Mouse (Mus musculus) B cell, adult 2 months (primary cell): ENCODE data around the gene Rgs6.

Experiments used
- DNase-seq, 2 experiments: peaks; one replicate each; pipeline ENCODE4 v3.0.0; 2022

The Rgs6 gene

DNA sequence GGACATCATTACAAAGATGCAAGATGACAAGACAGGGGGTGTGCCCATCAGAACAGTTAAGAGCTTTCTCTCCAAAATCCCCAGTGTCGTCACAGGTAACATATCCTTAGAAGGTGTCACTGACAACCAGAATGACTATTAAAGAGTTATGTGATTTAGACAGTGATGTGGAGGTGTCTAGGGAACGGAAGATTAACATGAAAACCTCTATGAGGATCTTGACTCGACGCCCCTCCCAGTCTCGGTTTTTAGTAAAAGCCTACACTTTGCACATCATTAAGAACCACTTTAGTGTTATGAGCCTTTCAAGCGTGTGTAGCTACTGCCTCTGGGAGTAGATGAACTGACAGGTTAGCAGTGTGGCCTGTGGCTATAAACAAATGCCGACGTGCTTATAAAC, 397.2 kb downstream of the Rgs6 start:
- no peak for DNase-seq

DNA sequence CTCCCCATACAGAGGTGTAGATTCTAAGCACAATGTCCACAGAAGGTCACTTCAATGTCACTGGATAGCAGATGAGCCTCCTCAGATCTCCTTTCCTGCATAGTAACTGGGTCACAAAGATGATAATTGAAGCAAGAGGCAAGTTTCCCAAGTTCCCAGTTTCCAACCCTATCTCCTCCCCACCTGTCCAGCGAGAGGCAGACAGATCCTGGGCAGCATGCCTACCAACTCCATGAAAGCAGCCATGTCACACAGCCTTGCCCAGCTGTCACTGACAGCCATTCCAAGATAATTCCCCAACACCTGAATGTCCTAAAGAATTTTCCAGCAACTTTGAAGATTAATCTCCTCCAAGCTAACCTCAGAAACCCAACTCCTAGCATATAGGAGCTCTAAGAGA, 399.6 kb downstream of the Rgs6 start:
- DNase-seq = no peak

GRCm38 (mm10) chr12:82993905-82994304, 405.8 kb downstream of the Rgs6 start:
- no peak for DNase-seq

- no peak for DNase-seq
Observed at GRCm38 (mm10) chr12:82996775-82997174, 408.7 kb downstream of the Rgs6 start.

GRCm38 (mm10) chr12:82998682-82999332, 410.7 kb downstream of the Rgs6 start:
- DNase-seq = no peak

DNA sequence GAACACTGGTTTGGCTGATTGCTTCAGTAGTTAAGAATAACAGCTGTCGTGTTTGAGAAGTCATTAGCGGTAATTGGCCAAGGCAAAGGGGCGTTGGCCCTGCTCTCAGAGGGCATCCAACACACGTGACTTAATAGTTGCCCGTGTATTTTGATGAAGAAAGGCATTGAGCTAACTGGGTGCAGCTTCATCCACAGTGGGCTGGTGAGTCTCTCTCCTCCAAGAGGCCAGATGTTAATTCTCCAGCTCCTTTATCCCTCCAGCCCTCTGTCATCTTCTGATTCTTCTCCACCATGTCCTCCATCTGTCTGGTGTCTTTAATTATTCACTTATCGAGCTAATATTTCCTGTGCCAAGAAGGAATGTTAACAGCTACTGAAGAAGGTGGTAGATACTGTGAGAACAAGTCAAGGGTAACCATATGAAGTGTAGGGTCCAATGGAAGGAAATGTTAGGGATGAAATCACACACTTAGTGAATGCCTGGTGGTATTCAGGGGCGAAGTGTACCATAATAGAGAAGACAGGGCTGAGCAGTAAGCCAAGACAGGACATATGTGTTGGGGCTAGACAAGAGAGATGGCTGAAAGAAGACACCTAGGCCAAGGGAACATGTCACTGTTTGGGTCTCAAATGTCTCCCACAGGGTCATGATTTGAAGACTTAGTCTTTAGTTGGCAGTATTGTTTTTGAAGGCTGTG, 411.4 kb downstream of the Rgs6 start:
- DNase-seq = no peak

- DNase-seq = no peak
Observed at GRCm38 (mm10) chr12:83000033-83000570, 412.0 kb downstream of the Rgs6 start.

GRCm38 (mm10) chr12:83000957-83001356, 412.9 kb downstream of the Rgs6 start:
- DNase-seq = no peak

DNA sequence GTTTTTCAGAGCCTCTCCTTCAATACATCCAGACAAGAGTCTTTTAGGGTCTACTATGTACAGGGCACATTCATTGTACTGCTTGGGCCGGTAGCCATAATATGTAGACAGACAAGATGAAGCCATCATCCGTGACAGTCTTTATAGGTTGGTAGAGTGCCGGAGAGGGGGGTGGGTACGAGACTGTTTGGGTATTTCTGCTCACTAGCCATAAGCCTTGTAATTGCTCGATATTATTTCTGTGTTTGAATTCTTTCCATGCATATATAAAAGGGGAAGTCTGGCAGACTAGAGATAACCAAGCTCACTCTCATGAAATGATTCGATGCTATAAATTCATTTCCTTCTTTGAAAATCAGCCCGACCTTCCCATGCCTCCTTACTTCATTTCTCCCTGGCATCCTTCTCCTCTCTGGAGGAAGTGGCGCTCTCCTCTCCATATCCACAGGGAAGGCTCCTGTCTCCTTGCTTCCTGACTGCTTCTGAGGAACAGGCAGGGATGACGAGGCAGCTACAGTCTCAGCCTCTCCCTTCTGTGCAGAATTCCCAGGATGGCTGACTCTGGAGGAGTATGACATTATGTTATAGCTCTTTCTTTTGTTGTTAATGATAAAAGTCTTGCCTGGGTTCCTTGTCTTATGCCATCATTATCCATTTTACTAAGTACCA, 416.1 kb downstream of the Rgs6 start:
- DNase-seq = no peak

- no peak for DNase-seq
Observed at GRCm38 (mm10) chr12:83011056-83011565, 423.0 kb downstream of the Rgs6 start.

DNA sequence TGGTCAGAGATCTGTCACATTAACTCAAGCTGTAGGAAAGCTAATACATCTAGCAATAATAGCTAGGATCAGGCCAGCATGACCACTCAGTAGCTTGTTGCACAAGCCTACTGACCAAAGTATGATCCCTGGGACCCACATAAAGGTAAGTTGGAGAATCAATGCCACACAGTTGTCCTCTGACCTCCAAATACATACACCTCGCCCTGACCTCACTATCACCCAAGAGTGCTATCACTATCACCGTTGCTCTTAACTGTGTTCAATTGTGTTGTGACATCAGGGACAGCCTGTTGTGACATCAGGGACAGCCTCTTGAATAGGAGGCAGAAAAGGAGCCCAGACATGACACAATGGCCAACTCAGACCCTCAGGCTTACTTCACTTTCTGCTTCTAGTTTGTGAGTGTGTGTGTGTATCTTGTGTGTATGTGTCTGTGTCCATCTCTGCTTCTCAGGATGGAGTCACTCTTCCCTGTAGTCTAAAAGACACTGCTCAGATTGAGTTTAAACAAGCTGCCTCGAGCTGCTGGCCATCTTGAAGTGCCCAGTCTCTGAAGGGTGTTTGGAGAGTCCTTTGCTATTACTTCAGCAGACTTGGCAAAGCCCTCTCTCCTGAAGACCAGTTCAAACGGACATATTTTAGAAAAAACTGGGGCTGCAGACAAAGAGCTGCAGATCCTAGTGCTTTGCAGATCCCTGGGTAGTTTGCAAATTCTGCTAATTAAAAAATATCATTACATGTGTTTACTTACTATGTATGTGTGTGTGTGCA, 426.0 kb downstream of the Rgs6 start:
- no peak for DNase-seq

DNA sequence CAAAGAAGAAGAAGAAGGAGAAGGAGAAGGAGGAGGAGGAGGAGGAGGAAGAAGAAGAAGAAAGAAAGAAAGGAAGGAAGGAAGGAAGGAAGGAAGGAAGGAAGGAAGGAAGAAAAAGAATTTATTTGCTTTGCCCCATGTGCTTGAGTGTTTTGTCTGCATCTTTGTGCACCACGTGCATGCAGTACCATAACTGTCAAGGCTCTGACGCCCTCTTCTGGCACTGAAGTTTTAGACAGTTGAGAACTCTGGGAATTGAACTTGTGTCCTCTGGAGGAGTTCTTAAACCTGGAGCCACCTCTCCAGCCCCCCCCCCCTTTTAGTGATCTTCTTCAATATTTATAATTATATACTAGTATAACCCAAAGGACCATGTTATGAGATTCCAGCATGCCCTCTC, 426.8 kb downstream of the Rgs6 start:
- no peak for DNase-seq

DNA sequence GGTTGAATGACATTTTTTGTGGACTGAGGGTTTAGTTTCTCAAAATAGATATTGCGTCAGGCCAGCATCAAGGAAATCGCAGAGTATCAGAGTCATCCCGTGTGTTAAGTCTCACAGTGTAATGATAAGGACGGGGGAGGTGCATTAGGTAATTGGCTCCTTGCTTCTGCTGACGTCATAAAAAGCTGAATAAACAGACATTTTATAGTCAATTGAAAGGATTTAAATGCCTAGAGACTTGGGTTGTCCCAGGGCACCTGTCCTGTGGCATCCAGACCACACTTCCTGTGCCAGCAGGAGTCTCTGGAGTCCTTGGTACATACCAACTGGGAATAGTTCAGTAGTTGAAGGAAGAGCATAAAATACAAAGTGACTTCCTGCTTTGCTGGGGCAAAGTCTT, 427.3 kb downstream of the Rgs6 start:
- DNase-seq = no peak

- no peak for DNase-seq
Observed at GRCm38 (mm10) chr12:83016486-83016885, 428.4 kb downstream of the Rgs6 start.

DNA sequence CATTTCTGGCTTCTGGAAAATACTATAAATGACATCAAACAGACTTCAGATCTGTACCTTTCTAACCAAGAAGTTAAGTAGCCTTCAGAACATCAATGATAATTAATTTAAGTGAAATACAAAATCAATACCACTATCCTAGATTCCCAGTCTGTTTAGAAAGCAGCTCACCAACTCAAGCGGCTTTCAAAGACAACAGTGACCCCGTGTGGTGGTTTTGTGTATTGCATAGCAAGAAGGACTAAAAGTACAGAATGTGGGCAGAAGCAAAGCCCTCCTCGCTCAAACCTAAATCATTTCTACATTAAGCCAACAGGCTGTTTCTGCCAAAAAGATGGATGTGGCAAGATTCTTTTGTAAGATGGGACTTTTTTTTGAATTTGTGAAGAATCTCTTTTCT, 429.9 kb downstream of the Rgs6 start:
- DNase-seq = peak; percentile 75 to 76

DNA sequence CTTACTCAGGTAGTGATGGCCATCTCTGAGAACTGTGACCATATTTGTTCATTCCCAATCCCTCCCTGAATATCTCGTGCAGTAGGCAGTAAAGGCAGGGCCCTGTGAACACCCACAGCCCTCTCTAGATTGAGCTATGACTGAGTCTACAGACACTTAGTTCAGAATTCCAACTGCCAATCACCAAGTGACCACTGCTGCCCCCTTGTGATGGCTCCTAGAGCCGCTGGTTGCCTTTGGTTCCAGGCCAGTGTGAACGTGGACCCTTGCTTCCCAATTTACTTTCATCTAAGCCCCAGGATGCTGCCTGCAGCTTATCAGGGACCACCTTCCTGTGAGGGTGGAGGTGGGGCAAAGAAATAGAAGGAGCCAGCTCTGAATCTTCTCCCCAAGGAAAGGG, 438.9 kb downstream of the Rgs6 start:
- no peak for DNase-seq

DNA sequence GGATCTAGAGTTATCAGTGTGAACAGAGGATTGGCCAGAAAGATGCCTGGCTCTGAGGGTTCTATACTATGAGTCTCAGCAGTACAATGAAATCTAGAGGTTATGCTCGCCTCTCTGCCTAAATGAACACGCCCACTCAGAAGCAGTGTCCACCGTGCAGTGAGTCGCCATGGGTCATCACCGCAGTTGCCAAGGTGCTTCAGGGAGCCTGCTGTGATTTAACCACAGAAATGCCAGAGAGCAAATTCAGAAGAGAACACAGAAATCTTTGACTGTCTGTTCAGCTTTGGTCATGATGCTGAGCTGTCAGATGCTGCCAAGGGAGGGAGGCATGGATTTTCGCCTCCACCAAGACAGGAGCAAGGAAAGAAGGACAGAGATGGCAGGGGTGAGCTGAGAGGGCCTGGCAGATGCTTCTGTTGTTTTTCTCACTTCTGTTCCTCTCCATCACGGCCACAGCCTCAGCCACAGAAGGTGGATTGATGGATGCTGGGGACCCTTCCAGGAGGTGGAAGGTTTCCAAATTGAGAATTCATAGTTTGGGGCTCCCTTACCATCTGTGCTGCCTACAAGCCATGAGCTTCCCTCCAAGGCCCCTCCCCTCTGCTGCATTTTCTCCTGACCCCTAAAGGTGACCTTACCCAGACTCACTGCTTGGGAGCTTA, 445.2 kb downstream of the Rgs6 start:
- DNase-seq = no peak

- DNase-seq = no peak
Observed at GRCm38 (mm10) chr12:83034859-83035569, 446.9 kb downstream of the Rgs6 start.

DNA sequence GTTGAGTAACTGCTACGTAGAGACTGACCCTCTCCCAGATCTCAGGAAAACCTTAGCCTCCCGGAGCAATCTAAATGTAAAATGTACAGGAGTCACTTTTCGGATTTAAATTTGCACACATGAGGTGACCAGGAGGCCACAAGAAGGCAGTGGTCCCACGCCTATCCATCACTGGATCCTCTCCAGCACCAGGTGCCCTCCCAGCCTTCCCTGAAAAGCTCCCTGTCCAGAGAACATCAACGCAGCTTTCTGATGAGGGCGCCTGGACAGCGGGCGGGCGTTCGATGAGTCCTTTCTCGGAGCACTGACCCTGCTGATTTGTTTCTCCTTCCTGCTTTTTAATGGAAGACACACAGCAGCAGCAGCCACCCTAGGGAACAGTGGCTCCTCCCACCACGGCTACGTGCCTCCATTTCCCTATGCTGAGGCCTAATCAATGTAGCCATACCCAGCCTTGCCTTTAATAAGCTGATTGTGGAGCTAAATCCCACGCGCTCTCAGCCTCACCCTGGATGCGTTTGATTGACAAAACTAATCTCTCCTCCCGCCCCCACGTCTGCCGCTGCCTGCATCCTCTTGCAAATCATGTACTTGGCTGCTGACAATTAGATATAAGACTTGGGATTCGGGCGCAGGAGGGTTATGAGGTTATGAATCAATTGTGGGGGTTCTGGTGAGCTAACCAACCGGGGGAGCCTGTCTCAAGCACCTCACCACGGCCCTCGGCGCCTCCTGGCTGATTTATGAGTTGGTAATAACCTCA, 449.9 kb downstream of the Rgs6 start:
- no peak for DNase-seq

DNA sequence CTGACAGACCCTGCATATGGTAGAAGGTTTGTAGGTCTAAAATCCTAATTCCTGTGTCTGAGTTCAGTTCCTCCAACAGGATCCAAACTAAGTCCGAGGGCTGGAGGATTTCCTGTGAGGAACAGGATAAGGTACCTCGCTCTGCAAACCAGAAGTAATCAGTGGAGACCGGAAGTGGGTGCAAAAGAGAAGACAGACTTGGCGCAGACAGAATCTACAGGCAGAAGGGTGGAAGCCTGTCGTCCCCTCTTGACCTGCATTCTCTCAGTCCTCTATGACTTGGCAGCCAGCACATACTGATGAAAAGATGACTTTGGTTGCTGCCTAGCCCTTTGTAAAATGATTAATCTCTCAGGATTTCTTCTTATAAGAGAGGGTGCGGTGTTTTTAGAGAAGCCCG, 450.7 kb downstream of the Rgs6 start:
- no peak for DNase-seq

GRCm38 (mm10) chr12:83039859-83040258, 451.8 kb downstream of the Rgs6 start:
- peak; percentile 9 to 25 for DNase-seq
